ENCODE assay signal across 24 mouse cellular contexts in genomic region chr17:88051679-88052078, GRCm38 (mm10). TPM values are rescaled to one million over a fixed set of nuclear protein-coding genes. Genes with fewer than 3 reads are reported as not detected.
DNase-seq lines count a peak whose midpoint lies in the region; ATAC-seq and TF ChIP-seq lines count a peak whose summit lies in the region.
"Had no signal": no experiment of that assay in that cellular context is flagged by ENCODE, and none has a peak within 500 bp of the region (broad histone marks: within the 10 kb centered on the region; RNA-seq: fewer than 3 reads in every experiment).

No protein-coding gene starts in this region.

- TF ChIP-seq EP300 in lung, postnatal 0 days (IDR thresholded peaks at IDR 0.05): no peak
- no peak for TF ChIP-seq EP300 in CH12.LX (IDR thresholded peaks at IDR 0.05; ENCODE audit: low read length)

- TF ChIP-seq POLR2A in CH12.LX (IDR thresholded peaks at IDR 0.05; ENCODE audit: low read depth, low read length): no peak

- H3K4me3 ChIP-seq in lung, postnatal 0 days (ENCODE audit: low read depth, low read length): no peak overlapping the region
- no peak overlapping the region for H3K4me3 ChIP-seq in CH12.LX (replicated peaks in 1 of 3; ENCODE audit: low read depth in 2 of 3, low read length in 2 of 3, poor library complexity in 1 of 3)
- no peak overlapping the region for H3K4me3 ChIP-seq in ES-E14 (ENCODE audit: insufficient read depth in 1 of 2, low read depth in 1 of 2, low read length in 2 of 2, poor library complexity in 1 of 2, severe bottlenecking in 1 of 2)
- H3K4me3 ChIP-seq: embryonic facial prominence, embryonic 13.5 days; embryonic facial prominence, embryonic 15.5 days; erythroblast, embryonic 14.5 days; forebrain, embryonic 10.5 days; forebrain, embryonic 12.5 days had no signal

- 73% methylated on average over 4 of the region's 4 CpGs for WGBS in lung, postnatal 0 days

- H3K9ac ChIP-seq in lung, postnatal 0 days (replicated peaks; ENCODE audit: low read depth): no peak overlapping the region
- no peak overlapping the region for H3K9ac ChIP-seq in CH12.LX (ENCODE audit: insufficient read depth, low read depth)
- H3K9ac ChIP-seq in ES-E14 (ENCODE audit: insufficient read depth, low read depth, low read length, poor library complexity, severe bottlenecking): no peak overlapping the region
- H3K9ac ChIP-seq: embryonic facial prominence, embryonic 13.5 days; embryonic facial prominence, embryonic 15.5 days; forebrain, embryonic 12.5 days had no signal

- peak; percentile 79 for DNase-seq in lung, postnatal 0 days (ENCODE audit: low spot score)
- no peak for DNase-seq in lung, postnatal 4 days
- peak; percentile 41 for DNase-seq in lung, postnatal 36 days
- DNase-seq in lung, postnatal 14 days: no peak
- no peak for DNase-seq in CH12.LX (ENCODE audit: extremely low read depth)
- no peak for DNase-seq in ES-E14 (ENCODE audit: low read depth, low spot score)
- no peak for DNase-seq in layer of hippocampus, adult 11-12 months (ENCODE audit: low spot score)
- DNase-seq: adrenal gland, adult 2 months; adrenal gland, postnatal 10 days; adrenal gland, postnatal 25 days; cerebellum, adult 11 months; cerebellum, adult 18-20 months; cerebellum, adult 8-10 months; cerebellum, adult 9-11 months; cerebellum, postnatal 14 days; cerebellum, postnatal 36 days; embryo, embryonic 11 days had no signal

- no peak overlapping the region for H3K4me2 ChIP-seq in lung, postnatal 0 days (replicated peaks; ENCODE audit: low read depth, low read length)
- H3K4me2 ChIP-seq in CH12.LX (ENCODE audit: insufficient read depth, low read depth, poor library complexity, severe bottlenecking): no peak overlapping the region
- H3K4me2 ChIP-seq: embryonic facial prominence, embryonic 13.5 days; embryonic facial prominence, embryonic 15.5 days; forebrain, embryonic 12.5 days had no signal

- H3K36me3 ChIP-seq in lung, postnatal 0 days (ENCODE audit: insufficient read depth, low read length): no peaks in the 10 kb centered on the region
- peaks cover 9 to 54% of the 10 kb centered on the region in 2 experiments for H3K36me3 ChIP-seq in CH12.LX (replicated peaks in 1 of 2; ENCODE audit: control insufficient read depth in 1 of 2, insufficient read depth in 1 of 2, low read length in 1 of 2)
- H3K36me3 ChIP-seq in ES-E14 (ENCODE audit: control insufficient read depth, insufficient read depth, low read length, poor library complexity, severe bottlenecking): no peaks in the 10 kb centered on the region
- H3K36me3 ChIP-seq: embryonic facial prominence, embryonic 13.5 days; embryonic facial prominence, embryonic 15.5 days had no signal

- in situ Hi-C loops in CH12.LX (cut with MboI; ENCODE audit: low pct_ligation_motif_present, low pct_unique_long_range_greater_than_20kb, low sequenced_read_pairs) (no loop called here), ES-E14 (cut with MboI; ENCODE audit: low sequenced_read_pairs in 2 of 2, unreplicated experiment in 2 of 2) (no loop called here)

- no peak for TF ChIP-seq RAD21 in CH12.LX (IDR thresholded peaks at IDR 0.05; ENCODE audit: low read depth, low read length)

- no peaks in the 10 kb centered on the region for H3K27me3 ChIP-seq in lung, postnatal 0 days (replicated peaks; ENCODE audit: insufficient read depth, low read length)
- no peaks in the 10 kb centered on the region for H3K27me3 ChIP-seq in CH12.LX (replicated peaks)
- H3K27me3 ChIP-seq: embryonic facial prominence, embryonic 13.5 days; embryonic facial prominence, embryonic 15.5 days; forebrain, embryonic 12.5 days had no signal

- peaks cover 94% of the 10 kb centered on the region for H3K79me2 ChIP-seq in CH12.LX (replicated peaks; ENCODE audit: control insufficient read depth, extremely low read depth, insufficient read depth, poor library complexity, severe bottlenecking)

- TF ChIP-seq CTCF in lung, postnatal 0 days (IDR thresholded peaks at IDR 0.05): no peak
- no peak for TF ChIP-seq CTCF in CH12.LX (conservative IDR thresholded peaks at IDR 0.05 in 1 of 2, IDR thresholded peaks at IDR 0.05 in 1 of 2; ENCODE audit: low read depth in 2 of 2, low read length in 2 of 2)

- H3K27ac ChIP-seq in lung, postnatal 0 days (ENCODE audit: low read length): no peak overlapping the region
- H3K27ac ChIP-seq in CH12.LX (ENCODE audit: insufficient read depth, low read depth): no peak overlapping the region
- H3K27ac ChIP-seq in ES-E14 (ENCODE audit: insufficient read depth, low read depth, low read length, poor library complexity, severe bottlenecking): no peak overlapping the region
- H3K27ac ChIP-seq: embryonic facial prominence, embryonic 13.5 days; embryonic facial prominence, embryonic 15.5 days; forebrain, embryonic 10.5 days; forebrain, embryonic 12.5 days had no signal

- peak; percentile 75 for ATAC-seq in lung, postnatal 0 days
- ATAC-seq: forebrain, embryonic 14.5 days; forebrain, embryonic 16.5 days had no signal

- no peaks in the 10 kb centered on the region for H3K4me1 ChIP-seq in lung, postnatal 0 days (ENCODE audit: insufficient read depth, low read depth, low read length)
- H3K4me1 ChIP-seq in CH12.LX (ENCODE audit: control insufficient read depth in 1 of 2, insufficient read depth in 2 of 2) (peaks cover 10 to 51% of the 10 kb centered on the region in 2 experiments), ES-E14 (ENCODE audit: control insufficient read depth in 2 of 2, insufficient read depth in 2 of 2, low read length in 2 of 2, poor library complexity in 1 of 2) (no peaks in the 10 kb centered on the region; a peak in 2 of 4 replicates)
- H3K4me1 ChIP-seq: embryonic facial prominence, embryonic 15.5 days; forebrain, embryonic 10.5 days; forebrain, embryonic 12.5 days had no signal

- H3K9me3 ChIP-seq in lung, postnatal 0 days (ENCODE audit: low read length): no peaks in the 10 kb centered on the region
- H3K9me3 ChIP-seq in CH12.LX (replicated peaks; ENCODE audit: low read length) (no peaks in the 10 kb centered on the region), ES-E14 (ENCODE audit: control insufficient read depth, insufficient read depth, low read depth, low read length) (no peaks in the 10 kb centered on the region)
- H3K9me3 ChIP-seq: embryonic facial prominence, embryonic 13.5 days; embryonic facial prominence, embryonic 15.5 days; forebrain, embryonic 12.5 days had no signal

- dilution Hi-C loops in CH12.LX (cut with MboI; ENCODE audit: extremely low pct_ligation_motif_present, extremely low pct_unique_long_range_greater_than_20kb, low sequenced_read_pairs): no loop called here

TF ChIP-seq in CH12.LX, 34 proteins besides CTCF, POLR2A, EP300 and RAD21:
- TF ChIP-seq ZNF384 (IDR thresholded peaks at IDR 0.05; ENCODE audit: low read depth, low read length) (peak; percentile 25; the same call in 1 of the 2 replicates), USF1 (IDR thresholded peaks at IDR 0.05; ENCODE audit: low read depth, low read length) (no peak)

TF ChIP-seq in ES-E14, 5 proteins besides CTCF, POLR2A, EP300 and RAD21:
- TF ChIP-seq HCFC1 (IDR thresholded peaks at IDR 0.05; ENCODE audit: borderline replicate concordance, insufficient read depth, low read length) (no peak), MAFK (IDR thresholded peaks at IDR 0.05; ENCODE audit: insufficient read depth, low read depth, low read length) (no peak), CHD2 (IDR thresholded peaks at IDR 0.05; ENCODE audit: low read depth, low read length) (no peak), ZC3H11A (IDR thresholded peaks at IDR 0.05; ENCODE audit: borderline replicate concordance, low read depth, low read length) (no peak), ZNF384 (IDR thresholded peaks at IDR 0.05; ENCODE audit: low read depth, low read length) (0 out of 2 replicates have a peak, but pooled peaks have one; percentile 19)

RNA-seq across cellular contexts. Expression of gene Fbxo11, which starts 13.4 kb away (rescaled TPM):
- polyA plus RNA-seq in lung, postnatal 0 days (2015; fragmentation: Nextera tagmentation; extraction: Ambion mirVana): 14.6 and 15.3 TPM in 2 replicates
- total RNA-seq in CH12.LX (2012; rRNA removed) (32.1 and 37.6 TPM in 2 replicates), CH12.LX (2014; rRNA removed) (53.9 and 61.0 TPM in 2 replicates), ES-E14 (2012; rRNA removed) (19.0 and 23.5 TPM in 2 replicates)
- 61.8 and 67.6 TPM in 2 replicates for polyA plus RNA-seq in CH12.LX (2012; ENCODE audit: insufficient read length, low read depth)

Comparison
In these comparisons a context has a peak if more than half of its experiments do, and no peak if none do; other contexts are left out.
1. DNase-seq: peak in lung, postnatal 0 days (single experiment) and lung, postnatal 36 days (single experiment); none in lung, postnatal 4 days (0 of 2), lung, postnatal 14 days (single experiment), CH12.LX (single experiment), ES-E14 (single experiment) and layer of hippocampus, adult 11-12 months (single experiment).